Mouse (Mus musculus) spleen, postnatal 14 days (tissue): ENCODE data around the gene Mknk1.

Experiments used
- DNase-seq, 2 experiments: peaks; one replicate each; pipeline ENCODE4 v3.0.0; 2021 to 2022; ENCODE audit warnings: low spot score in 2 of 2

The Mknk1 gene

GRCm38 (mm10) chr4:115846656-115847055 lies 7.7 kb downstream of the Mknk1 start:
- DNase-seq = no peak

GRCm38 (mm10) chr4:115847377-115847776 lies 8.4 kb downstream of the Mknk1 start:
- DNase-seq = no peak

GRCm38 (mm10) chr4:115848083-115848482 lies 9.1 kb downstream of the Mknk1 start:
- no peak for DNase-seq

GRCm38 (mm10) chr4:115848990-115849677 lies 10.1 kb downstream of the Mknk1 start:
- peak; percentile 49 to 55 for DNase-seq

DNA sequence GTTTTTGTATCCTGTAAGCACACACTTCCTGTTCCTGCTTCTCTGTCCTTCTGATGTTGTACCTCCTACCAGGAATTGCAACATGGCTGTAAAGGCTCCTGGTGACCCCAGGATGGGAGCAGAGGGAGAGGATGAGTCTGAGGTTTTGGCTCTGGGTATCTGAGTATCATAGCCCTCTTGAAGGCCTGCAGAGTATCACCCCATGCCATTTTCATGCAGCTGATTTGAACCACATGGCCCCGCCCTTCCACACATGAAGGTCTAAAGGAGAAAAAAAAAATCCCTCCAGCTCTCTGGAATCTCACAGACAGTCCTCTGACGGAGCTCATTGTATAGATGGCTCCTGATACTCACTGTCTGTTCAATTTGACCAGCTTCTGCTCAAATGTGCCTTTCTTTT lies 11.1 kb downstream of the Mknk1 start:
- DNase-seq = no peak

DNA sequence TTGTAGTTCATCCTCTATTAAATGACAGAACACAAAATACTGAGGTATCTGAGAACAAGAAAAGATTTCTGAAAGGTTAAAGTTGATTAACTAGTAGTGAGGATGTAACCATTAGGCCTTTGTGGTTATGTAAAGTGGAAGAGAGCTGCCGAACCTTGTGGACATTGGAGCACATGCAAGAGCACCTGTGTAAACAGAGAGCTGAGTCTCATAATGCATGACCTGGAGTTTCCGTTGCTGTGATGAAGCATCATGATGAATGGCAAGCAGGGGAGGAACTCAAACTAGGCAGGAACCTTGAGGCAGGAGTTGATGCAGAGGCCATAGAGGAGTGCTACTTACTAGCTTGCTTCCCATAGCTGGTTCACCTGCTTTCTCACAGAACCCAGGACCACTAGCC lies 11.6 kb downstream of the Mknk1 start:
- DNase-seq = no peak

GRCm38 (mm10) chr4:115851569-115851968 lies 12.6 kb downstream of the Mknk1 start:
- no peak for DNase-seq

GRCm38 (mm10) chr4:115855100-115855499 lies 16.1 kb downstream of the Mknk1 start:
- DNase-seq = no peak

- no peak for DNase-seq
Measured at GRCm38 (mm10) chr4:115855609-115856008, 16.6 kb downstream of the Mknk1 start.

DNA sequence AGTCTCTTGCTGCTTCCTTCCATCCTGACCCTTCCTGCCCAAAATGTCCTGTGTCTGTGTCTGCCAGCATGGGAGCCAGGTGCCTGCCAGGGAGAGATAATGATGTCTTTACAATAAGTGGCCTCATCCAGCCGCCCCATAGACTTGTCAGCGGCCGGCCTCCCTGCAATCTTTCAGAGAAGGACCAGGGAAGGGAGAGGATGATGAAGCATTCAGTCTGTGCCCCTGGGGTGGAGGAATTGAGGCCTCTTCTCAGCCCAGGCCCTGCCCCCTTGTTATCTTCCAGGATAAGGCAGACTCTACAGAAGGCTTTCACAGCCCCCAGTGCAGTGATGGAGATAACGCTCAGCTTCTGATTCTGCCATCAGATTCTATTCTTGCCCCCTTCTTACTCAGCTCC lies 17.3 kb downstream of the Mknk1 start:
- DNase-seq = no peak

DNA sequence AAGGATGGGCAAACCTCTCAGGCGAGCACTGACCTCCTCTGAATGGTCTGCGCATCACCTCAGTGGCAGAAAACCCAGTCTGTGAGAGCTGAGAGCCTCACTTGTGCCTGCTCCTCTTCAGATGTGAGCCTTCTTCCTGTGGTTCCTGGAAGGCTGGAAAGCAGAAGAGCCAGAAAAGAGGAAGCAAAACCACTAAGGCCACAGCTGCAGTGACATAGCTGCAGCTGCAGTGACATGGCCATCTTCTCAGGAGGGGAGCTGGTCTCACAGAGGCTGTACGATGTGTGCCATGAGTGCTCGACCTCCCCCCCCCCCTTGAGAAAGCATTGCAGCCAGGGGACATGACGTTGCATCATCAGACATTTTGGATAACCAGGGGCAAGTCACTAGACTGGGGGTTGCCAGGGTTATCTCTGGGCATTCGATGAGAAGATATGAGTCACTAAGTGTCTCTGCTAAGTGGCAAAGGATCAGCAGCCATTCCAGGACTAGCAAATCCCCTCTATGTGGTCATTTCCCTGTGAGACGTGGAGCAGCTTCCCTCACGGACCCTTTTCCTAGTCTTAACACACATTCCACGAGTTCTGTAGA lies 18.4 kb downstream of the Mknk1 start:
- no peak for DNase-seq

DNA sequence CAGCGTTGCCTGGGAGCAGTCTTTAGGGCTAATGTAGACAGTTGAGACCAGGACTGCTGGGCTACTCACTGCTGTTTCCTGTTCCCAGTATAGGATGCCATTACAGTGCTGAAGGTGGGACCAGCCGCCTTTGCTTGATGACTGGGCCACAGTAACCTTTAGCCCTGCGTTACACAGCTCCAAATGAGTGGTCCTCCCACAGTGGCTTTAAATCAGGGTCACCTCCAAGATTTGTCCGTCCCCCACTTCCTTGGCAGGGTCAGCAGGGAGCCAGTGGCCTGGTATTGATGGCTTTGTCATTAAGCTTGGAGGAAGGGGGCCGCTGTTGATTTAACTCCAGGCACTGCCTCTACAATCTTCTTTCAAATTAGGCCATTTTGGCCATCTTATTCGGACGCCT lies 24.4 kb downstream of the Mknk1 start:
- DNase-seq = no peak

DNA sequence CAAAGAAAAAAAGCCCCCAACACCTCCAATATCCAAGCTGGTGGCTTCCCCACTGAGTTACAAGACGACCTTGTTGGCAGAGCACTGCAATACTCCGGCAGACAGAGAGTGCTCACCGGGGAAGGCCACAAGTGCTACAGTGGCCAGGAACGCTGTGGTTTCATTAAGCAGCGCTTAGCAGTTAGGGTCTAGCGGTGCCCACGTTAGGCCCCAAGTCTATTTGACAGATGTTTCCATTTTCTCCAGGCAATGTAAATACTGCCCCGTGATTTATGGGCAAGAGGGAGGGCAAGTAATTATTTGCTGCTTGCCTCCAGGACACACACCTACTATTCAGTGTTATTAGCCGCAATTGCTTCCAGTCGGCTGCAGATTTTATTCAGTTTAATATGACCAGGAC lies 24.9 kb downstream of the Mknk1 start:
- no peak for DNase-seq

DNA sequence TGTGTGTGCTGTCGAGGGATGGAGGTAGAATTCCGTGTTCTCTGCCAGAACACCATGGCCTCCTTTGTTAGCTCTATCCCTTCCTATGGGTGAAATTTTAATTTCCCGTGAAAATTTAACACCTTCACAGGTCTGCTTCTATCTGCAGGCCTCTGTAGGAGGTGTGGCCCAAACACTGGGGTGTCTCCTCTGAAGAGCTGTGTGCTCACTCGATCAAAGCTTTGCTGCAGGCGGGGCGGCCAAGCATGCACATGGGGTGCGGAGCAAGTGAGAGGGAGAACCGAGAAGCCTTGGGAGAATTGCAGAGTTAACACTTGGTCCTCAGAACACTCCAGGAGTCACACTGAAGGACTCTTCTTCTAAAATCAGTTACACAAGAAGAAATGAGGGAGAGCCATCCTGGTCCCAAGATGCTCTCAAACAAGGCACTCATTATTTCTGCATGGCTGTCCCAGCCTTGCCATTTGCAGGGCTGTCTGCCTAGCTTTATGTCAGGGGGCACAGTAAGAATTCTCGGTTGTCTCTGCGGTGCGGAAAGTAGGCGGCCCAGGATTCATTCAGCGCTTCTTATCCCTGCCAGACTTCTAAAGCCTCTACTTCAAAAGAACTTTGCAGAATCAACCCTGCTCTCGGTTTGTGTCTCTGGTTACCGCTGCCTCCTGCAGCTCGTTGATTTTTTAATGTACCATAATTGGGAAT lies 30.7 kb downstream of the Mknk1 start:
- no peak for DNase-seq

GRCm38 (mm10) chr4:115873231-115873630 lies 34.2 kb downstream of the Mknk1 start:
- DNase-seq = no peak

GRCm38 (mm10) chr4:115878216-115878678 lies 39.2 kb downstream of the Mknk1 start:
- no peak for DNase-seq

DNA sequence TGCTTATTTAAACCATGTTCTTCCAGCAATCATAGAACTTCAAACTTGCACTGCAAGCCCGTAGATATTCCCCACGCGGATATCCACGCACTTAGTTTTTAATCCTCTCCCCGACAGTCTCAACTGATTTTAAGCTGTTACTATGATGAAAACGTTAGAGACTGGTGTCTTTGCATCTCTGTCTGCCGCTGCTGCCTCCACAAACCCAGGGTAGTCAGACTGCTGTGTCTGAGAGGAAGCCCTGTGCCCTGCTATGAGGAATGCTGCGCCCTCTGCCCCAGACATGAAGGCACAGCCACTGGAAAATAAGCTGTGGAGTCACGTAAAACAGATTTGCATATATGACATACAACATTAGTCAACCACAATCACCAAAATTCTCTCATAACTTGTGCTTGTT lies 39.8 kb downstream of the Mknk1 start:
- no peak for DNase-seq

GRCm38 (mm10) chr4:115881183-115881582 lies 42.2 kb downstream of the Mknk1 start:
- no peak for DNase-seq

GRCm38 (mm10) chr4:115882195-115882594 lies 43.2 kb downstream of the Mknk1 start:
- no peak for DNase-seq

- no peak for DNase-seq
Measured at GRCm38 (mm10) chr4:115884022-115884421, 45.0 kb downstream of the Mknk1 start, which contains the start of gene Kncn. Gene Kncn (plus strand): TSS chr4:115884400.

DNA sequence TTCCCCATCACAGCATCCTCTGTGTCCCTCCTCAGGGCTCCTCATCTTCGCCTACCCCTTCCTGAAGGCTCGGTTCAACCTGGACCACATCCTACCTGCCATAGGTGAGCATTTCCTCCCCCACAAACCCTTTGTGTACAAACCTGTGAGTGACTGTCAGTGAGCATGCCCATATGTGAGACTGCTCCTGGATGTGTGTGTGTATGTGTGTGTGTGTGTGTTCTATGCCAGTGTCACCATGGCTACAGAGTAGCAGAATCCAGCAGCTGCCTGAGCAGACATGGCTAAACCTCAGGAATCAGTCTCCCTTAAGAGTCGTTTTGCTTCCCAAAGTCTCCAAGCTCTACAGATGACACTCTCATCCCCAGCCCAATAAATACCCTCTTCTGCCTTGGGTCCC lies 46.8 kb downstream of the Mknk1 start:
- no peak for DNase-seq

DNA sequence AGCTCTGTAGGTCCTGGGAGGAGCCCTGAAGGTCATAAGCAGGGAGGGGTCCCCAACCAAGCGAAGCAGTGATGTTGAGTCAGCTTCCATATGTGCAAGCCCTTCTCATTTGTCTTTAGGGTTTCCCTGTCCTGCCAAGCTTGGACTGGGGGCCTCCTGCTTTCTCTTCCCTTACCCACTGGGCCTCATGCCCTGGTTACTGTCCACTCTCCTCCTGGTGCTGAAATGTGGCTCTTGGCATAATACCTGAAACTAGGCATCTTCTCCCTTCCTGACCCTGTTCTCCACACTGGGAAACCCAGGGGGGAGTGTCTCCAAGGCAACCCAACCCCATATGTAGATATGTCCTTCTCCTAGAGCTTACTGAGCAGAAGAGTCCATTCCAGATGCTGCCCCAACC lies 47.9 kb downstream of the Mknk1 start:
- no peak for DNase-seq

GRCm38 (mm10) chr4:115890066-115890465 lies 51.1 kb downstream of the Mknk1 start:
- DNase-seq = no peak
